Mouse (Mus musculus) bone marrow macrophage, adult 2 months (primary cell): ENCODE data around the gene Nr2e3. TPM values are rescaled to one million over a fixed set of nuclear protein-coding genes. Genes with fewer than 3 reads are reported as not detected.
"Not testable (repeated sequence)": the region's sequence is repeated elsewhere in the genome, so short reads cannot be mapped to it uniquely, and the experiment has no call there.

Experiments
- H3K27ac ChIP-seq: 2 replicates; pipeline ENCODE4 v1.5.1; 2012; ENCODE audit warnings: low read depth, low read length; ENCODE audit not compliant: insufficient read depth
- H3K4me1 ChIP-seq: 2 replicates; pipeline ENCODE4 v1.6.1; 2012; ENCODE audit warnings: low read length; ENCODE audit not compliant: control insufficient read depth, insufficient read depth
- H3K4me3 ChIP-seq: 2 replicates; pipeline ENCODE4 v1.5.1; 2012; ENCODE audit warnings: mild to moderate bottlenecking, low read length, moderate library complexity; ENCODE audit not compliant: insufficient read depth
- CTCF ChIP-seq: IDR thresholded peaks from 2 replicates; pipeline ENCODE4 v1.5.1; 2012; ENCODE audit warnings: low read depth, mild to moderate bottlenecking, low read length, moderate library complexity
- POLR2A ChIP-seq: IDR thresholded peaks from 2 replicates; pipeline ENCODE4 v1.6.1; 2012; ENCODE audit warnings: mild to moderate bottlenecking, low read depth, low read length, borderline replicate concordance
- polyA plus RNA-seq: library from polyadenylated mRNA; stranded (reverse); fragments of >200 nt; gene quantifications from 2 replicates; pipeline ENCODE4 v1.2.4, GENCODE M21; 2012; ENCODE audit not compliant: missing spikeins, insufficient read depth, insufficient read length

Gene Nr2e3
- polyA plus RNA-seq, 1 experiment, result not detected

DNA sequence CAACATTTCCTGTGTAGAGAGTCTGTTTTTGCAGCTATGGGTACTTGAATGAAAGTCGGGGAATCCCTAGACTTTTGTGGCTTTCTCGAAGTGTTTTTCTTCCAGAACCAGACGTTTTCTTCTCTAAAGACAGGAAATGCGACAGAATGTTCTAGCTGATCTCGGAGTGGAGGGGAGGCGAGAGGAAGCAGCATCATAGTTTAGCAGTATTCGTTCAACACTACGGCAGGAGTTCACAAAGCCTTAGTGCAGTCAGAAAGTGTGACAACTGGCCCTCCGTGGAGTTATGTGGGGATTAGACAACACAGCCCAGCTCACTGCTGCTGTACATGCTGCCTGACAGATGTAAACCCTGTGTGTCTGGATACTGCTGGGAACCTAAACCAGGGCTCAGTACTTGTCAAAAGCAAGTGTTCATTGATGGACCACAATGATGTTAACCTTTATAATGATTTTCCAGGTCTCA is 18.5 kb downstream of the Nr2e3 start:
- Histone ChIP-seq H3K4me3 (no peak overlapping the region), H3K4me1 (no peaks in the 10 kb centered on the region), H3K27ac (no peak overlapping the region)
- no peak for TF ChIP-seq CTCF

DNA sequence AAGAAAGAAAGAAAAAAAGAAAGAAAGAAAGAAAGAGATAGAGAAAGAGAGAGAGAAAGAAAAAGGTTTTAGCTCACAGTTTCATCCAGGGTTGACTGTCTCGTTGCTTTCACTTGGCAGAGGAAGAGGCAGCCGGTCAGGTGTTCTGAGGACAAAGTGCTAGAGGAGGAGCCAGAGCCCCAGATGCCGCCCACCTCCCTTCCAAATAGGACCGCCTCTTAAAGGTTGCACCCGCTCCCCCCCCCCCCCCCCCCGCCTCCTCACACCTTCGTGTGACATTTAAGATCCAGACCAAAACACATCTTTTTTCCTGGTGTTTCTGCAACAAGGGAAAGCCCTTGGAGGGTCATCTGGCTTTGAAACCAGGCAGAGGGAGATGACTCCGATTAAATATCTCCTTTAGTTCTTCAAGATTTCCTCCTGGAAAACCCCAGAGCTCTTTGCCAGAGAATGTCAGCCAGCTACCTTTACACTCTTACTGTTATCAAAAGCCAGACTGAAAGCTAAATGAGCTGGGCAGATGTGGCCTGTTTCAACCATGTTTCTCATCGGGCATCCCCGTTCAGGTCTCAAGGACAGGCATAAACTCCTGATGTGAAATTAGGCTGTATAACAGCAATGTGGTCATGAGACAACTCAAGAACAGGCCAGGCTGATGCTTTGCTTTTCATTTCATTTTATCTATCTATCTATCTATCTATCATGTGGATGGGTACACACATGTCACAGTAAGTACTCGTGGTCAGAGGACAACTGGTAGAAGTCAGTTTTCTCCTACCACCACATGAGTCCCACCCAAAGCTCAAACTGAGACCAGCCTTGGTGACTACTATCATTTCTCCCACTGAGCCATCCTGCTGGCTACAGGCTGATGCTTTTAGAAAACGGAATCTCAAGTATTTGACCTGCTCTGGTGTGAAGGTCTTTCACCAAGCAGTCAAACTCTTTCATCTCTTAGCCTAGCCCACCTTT is 19.3 kb downstream of the Nr2e3 start:
- Histone ChIP-seq H3K27ac (no peak overlapping the region), H3K4me3 (no peak overlapping the region), H3K4me1 (no peaks in the 10 kb centered on the region)
- TF ChIP-seq POLR2A, result no peak
- TF ChIP-seq CTCF, result no peak

DNA sequence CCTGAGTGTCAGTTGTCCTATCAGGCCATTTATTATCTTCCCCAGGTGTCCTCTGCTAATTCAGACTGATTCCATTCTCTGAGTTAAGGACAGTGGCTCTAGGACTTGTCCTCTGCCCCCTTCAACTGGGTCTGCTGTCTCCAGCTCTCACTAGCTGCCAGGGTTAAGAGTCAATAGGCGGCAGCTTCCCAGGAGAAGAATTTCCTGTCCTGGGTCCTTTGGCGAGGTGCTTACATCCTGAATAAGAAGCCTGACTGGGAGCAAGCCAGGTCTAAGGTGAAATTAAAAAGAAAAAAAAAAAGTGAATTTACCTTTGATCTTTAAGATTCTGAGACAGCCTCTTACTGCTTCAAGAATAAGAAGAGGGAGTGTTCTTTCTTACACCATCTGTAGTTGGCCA is 20.8 kb downstream of the Nr2e3 start:
- Histone ChIP-seq H3K4me3 (no peak overlapping the region), H3K4me1 (no peaks in the 10 kb centered on the region), H3K27ac (no peak overlapping the region)
- no peak for TF ChIP-seq CTCF
- TF ChIP-seq POLR2A, result no peak

DNA sequence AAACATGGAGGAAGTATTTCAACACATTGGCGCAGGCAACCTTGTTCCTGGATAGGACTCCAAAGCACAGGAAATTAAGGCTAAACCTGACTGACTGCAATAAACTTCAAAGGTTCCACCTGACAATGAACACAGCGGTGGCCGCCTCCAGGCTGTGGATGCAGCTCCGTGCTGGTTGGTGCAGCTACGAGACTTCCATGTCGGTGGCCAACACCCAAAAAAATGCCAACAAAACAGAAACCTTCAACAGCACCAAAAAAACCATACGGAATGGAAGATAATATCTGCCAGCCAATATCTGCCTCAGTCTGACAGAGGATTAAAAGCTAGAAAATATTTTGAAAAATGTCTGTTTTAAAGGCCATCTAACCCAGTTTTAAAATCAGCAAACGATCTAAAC is 21.9 kb downstream of the Nr2e3 start:
- Histone ChIP-seq H3K4me3 (no peak overlapping the region), H3K4me1 (no peaks in the 10 kb centered on the region), H3K27ac (no peak overlapping the region)
- TF ChIP-seq POLR2A (no peak), CTCF (no peak)

DNA sequence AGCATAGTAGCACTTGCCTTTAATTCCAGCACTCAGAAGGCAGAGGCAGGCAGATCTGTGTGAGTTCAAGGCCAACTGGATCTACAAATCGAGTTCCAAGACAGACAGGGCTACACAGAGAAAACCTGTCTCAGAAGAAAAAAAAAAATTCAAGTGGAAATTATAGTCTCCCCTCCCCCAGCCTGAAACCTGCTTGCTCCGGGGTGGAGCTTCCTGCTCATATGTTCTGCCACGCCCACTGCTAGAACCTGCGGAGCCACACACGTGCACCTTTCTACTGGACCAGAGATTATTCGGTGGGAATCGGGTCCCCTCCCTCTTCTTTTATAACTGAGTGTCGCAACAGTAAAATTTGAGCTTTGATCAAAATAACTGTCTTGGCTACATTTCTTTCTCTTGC is 24.6 kb downstream of the Nr2e3 start:
- not testable (repeated sequence) for H3K4me3 ChIP-seq, H3K27ac ChIP-seq, H3K4me1 ChIP-seq

DNA sequence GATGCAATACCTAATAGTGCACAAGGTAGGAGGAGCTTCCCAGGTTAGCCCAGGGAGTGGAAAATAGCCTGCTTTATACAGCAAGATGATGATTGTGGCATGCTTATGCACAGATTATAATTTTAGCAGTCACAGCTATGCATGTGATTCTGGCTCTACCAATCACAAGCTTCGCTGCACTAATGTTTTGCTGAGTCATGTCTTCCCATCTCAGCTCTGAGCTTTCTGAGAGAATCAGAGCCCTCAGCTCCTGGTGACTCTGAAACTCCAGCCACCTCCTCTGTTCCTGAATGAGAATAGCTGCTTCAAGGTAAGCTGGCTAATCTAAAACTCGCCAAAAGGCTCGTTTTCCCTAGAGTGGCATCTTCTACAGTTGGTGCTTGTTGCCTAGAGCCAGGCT is 30.2 kb downstream of the Nr2e3 start:
- Histone ChIP-seq H3K27ac (no peak overlapping the region), H3K4me1 (no peaks in the 10 kb centered on the region), H3K4me3 (no peak overlapping the region)
- TF ChIP-seq CTCF (no peak), POLR2A (no peak)

DNA sequence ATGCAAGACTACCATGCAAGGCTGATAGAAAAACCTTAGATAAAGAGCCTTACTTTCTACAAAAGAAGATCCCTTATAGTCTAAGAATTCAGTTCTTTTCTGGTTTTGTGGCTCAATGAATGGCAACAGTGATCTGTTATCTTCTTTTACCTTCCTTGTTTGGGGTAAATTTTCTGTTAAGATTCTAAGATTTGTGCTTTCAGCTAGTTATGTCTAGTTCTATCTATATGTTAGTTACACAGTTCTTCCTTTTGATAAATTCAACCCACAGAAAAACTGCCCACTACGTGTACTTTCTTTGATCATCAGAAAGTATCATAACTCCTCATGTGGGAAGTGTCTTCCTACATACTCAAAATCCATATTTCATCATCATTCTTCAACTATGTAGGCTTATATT is 45.7 kb downstream of the Nr2e3 start:
- Histone ChIP-seq H3K4me1 (no peaks in the 10 kb centered on the region), H3K4me3 (no peak overlapping the region), H3K27ac (no peak overlapping the region)
- no peak for TF ChIP-seq CTCF
- TF ChIP-seq POLR2A, result no peak

DNA sequence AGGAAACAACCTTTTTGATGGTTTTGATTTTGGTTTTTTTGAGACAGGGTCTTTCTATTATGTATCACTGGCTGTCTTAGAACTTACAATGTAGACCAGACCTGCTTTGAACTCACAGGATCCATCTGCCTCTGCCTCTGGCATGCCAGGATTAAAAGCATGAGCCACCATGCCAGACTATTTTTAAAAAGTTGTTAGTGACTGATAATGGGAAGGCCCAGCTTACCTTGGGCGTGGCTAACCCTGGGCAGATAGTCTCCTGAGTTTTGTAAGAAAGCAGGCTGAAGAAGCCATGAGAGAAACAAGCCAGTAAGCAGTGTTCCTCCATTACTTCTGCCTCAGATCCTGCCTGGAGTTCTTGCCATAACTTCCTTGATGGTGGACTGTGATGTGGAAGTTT is 57.1 kb downstream of the Nr2e3 start:
- H3K4me3 ChIP-seq, result no peak overlapping the region
- no peak overlapping the region for H3K27ac ChIP-seq

More for the DNA sequence above, 57.1 kb downstream of the Nr2e3 start:
- TF ChIP-seq POLR2A, result no peak
- TF ChIP-seq CTCF, result no peak
- no peaks in the 10 kb centered on the region for H3K4me1 ChIP-seq

Other genes with a start within 250 kb of the Nr2e3 start
- gene Senp8, start 209.9 kb downstream of the Nr2e3 start, polyA plus RNA-seq, result 6.4 and 7.9 TPM in 2 replicates
- 10.2 and 13.1 TPM in 2 replicates for gene Myo9a, start 209.8 kb downstream of the Nr2e3 start, polyA plus RNA-seq